Mouse (Mus musculus): ENCODE results near the gene Armc12. TPM values are rescaled to one million over a fixed set of nuclear protein-coding genes. Genes with fewer than 3 reads are reported as not detected.
A peak's percentile ranks its signal among the peaks of the same experiment; 100 is the strongest.

Gene Armc12
- polyA plus RNA-seq (2012; rRNA removed): not detected in 2 replicates

DNA sequence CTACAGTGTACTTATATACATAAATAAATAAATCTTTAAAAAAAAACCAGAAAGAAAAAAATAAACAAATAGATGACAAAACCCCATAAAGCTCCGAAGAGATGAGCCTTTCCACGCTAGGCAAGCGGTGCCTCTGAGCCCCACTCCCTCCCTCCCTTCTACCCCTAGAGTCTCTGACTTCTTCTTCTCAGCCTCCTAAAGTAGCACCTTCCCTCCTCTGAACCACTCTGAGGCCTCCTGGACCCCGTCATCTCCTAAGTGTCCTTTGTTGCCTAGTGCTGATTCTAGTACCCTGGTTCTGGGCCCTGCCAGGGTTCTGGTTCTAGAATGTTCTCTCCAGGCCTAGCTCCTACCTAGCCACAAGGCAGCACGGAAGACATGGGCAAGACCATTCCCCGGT is at the start of gene Armc12:
Armc12 (plus strand) TSS at position 301 of the 400 bp plus-strand sequence.
- Histone ChIP-seq H3K4me3 (replicated peaks; ENCODE audit: extremely low read depth, low read depth, low read length) (no peak within 1 kb of the TSS), H3K4me1 (ENCODE audit: control insufficient read depth, insufficient read depth, low read length) (no peaks in the 10 kb centered on the region)
- no peak for DNase-seq
- TF ChIP-seq CTCF (IDR thresholded peaks at IDR 0.05; ENCODE audit: insufficient read depth, low read length) (no peak), POLR2A (IDR thresholded peaks at IDR 0.05; ENCODE audit: borderline replicate concordance, extremely low read depth, low read depth, low read length) (no peak)
- WGBS: 87% methylated on average over 6 of the region's 6 CpGs

DNA sequence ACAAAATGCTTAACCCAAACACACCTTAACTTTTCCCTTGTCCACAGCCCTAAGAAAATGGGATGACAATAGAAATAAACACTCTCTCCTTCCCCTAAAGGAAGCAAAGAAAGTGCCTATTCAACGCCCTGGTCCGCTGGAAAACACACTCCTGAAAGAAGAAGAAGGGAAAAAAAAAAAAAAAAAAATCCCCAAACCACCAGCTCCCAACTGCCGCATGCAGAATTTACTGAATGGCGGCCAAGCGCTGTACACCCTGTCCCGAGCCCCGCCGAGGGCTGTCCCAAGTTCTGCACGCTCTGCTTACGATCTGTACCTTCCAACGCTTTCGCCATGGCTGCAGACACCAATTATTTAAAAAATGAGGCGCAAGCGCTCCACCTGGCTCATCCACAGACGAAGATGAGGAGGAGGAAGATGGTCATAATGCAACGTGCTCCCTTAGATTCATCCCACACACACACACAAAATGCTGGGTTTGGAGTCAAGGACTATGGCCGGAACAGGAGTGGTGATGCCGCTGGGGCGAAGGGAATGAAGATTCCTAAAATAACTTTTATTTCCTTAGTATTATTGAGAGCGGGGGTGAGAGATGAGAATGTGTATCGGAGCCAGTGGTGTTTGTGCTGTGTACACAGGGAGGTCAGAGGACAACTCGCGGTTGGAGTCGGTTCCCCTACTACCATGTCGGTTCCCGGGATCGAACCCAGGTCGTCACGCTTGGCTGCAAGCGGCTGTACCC is 45.7 kb upstream of the Armc12 start:
- 3% methylated on average over 30 of the region's 30 CpGs for WGBS
- DNase-seq: peak; percentile 34
- TF ChIP-seq CTCF (IDR thresholded peaks at IDR 0.05; ENCODE audit: insufficient read depth, low read length) (no peak), POLR2A (IDR thresholded peaks at IDR 0.05; ENCODE audit: borderline replicate concordance, extremely low read depth, low read depth, low read length) (no peak)
- Histone ChIP-seq H3K4me3 (replicated peaks; ENCODE audit: extremely low read depth, low read depth, low read length) (peak overlapping the region; percentile 86), H3K4me1 (ENCODE audit: control insufficient read depth, insufficient read depth, low read length) (peaks cover 4% of the 10 kb centered on the region; the same call in 1 of the 2 replicates)

DNA sequence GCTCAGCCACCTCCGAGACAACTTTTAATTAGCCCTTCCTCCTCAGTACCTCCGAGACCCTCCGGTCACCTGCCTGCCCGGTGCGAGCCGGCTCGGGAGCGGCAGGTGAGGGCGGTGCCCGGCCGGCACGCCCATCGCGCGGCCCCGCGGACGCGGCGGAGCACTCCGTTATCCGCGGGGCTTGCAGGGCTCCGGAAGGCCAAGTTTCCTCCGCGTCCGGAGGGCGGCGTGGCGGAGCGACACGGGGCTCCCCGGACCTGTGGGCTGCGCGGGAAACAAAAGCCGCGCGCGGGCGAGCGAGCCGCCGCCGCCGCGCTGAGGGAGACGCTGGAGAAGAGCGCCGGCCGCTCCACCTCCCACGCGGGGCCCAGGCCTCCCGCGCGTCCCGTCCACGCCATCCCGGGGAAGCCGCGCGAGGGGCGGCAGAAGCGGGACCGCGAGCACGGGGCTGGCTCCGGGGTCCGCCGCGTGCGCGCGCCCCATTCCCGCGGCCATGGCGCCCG is 45.1 kb upstream of the Armc12 start:
- under 1% methylated on average over 75 of the region's 77 CpGs for WGBS
- H3K4me1 ChIP-seq (ENCODE audit: control insufficient read depth, insufficient read depth, low read length): peaks cover 4% of the 10 kb centered on the region; the same call in 1 of the 2 replicates
- no peak for TF ChIP-seq CTCF (IDR thresholded peaks at IDR 0.05; ENCODE audit: insufficient read depth, low read length)
- TF ChIP-seq POLR2A (IDR thresholded peaks at IDR 0.05; ENCODE audit: borderline replicate concordance, extremely low read depth, low read depth, low read length): no peak
- peak overlapping the region; percentile 86 for H3K4me3 ChIP-seq (replicated peaks; ENCODE audit: extremely low read depth, low read depth, low read length)
- DNase-seq: peak; percentile 66

DNA sequence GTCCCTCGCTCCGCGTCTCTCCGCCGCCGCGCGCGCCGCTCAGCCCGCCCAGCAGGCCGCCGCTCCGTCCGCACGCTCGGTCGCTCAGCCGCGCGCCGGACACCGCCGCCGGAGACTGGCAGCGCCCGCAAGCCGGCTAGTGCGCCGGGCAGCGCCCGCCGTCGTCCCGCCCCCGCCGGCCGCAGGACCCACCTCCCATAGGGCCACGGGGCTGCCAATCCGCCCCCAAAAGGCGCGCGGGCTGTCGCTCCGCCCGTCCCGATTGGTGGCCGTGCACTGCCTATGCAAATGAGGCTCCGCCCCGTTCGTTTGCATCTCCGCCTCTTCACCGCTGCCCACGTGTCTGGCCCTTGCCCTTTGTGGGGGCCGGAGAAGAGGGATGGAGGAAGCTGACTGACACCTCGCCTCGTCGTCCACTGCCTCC is 44.6 kb upstream of the Armc12 start:
- TF ChIP-seq CTCF (IDR thresholded peaks at IDR 0.05; ENCODE audit: insufficient read depth, low read length): no peak
- peak; percentile 68 for TF ChIP-seq POLR2A (IDR thresholded peaks at IDR 0.05; ENCODE audit: borderline replicate concordance, extremely low read depth, low read depth, low read length)
- WGBS: under 1% methylated on average over 58 of the region's 58 CpGs
- Histone ChIP-seq H3K4me3 (replicated peaks; ENCODE audit: extremely low read depth, low read depth, low read length) (peak overlapping the region; percentile 86), H3K4me1 (ENCODE audit: control insufficient read depth, insufficient read depth, low read length) (peaks cover 4% of the 10 kb centered on the region; the same call in 1 of the 2 replicates)
- peak; percentile 99 for DNase-seq

DNA sequence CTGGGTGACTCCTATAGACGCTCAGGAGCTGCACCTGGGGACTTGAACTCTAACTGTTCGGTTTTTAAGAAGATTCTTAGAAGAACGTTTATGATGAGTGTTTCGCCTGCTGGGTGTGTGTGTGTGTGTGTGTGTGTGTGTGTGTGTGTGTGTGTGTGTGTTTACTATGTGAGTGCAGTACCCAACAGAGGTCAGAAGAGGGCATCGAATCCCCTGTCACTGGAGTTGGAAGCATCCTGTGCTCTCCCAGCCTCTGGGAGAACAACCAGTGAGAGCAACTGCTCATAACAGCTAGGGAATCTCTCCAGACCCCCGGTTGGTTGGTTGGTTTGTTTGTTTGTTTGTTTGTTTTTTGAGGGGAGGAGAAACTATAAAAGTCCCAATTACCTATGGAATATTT is 43.9 kb upstream of the Armc12 start:
- WGBS: 86% methylated on average over 6 of the region's 6 CpGs
- Histone ChIP-seq H3K4me1 (ENCODE audit: control insufficient read depth, insufficient read depth, low read length) (peaks cover 4% of the 10 kb centered on the region; the same call in 1 of the 2 replicates), H3K4me3 (replicated peaks; ENCODE audit: extremely low read depth, low read depth, low read length) (no peak overlapping the region)
- DNase-seq: no peak
- TF ChIP-seq CTCF (IDR thresholded peaks at IDR 0.05; ENCODE audit: insufficient read depth, low read length) (no peak), POLR2A (IDR thresholded peaks at IDR 0.05; ENCODE audit: borderline replicate concordance, extremely low read depth, low read depth, low read length) (no peak)

DNA sequence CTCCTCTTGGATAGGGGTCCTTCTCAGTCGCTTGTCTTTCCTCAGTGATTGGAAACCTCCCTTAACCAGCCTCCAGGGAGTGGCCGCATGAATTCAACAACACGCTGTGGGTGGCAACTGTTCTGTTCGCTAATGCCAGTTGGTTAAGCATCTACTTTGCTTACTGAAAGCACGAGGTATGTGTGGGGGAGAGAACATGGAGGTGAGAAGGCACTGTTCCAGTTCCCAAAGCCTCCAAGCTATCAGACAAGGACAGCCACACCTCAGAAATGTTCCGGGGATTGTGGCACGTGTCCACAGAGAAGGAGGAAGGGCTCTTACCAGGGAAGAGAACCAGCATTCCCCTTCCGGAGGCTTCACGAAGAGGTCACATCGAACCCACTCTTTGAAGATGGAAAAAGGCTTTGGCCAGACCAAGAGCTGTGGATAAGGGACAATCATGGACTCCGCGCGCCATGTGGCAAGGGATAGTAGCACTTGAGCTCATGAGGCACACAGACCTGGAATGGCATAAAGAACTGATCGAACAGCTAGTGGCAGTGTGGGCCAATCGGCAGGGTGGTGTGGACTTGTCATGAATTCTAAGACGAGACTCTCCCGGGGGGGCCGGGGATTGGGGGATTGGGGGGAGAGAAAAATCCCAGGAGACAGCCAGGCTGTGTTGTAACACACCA is 42.9 kb upstream of the Armc12 start:
- H3K4me3 ChIP-seq (replicated peaks; ENCODE audit: extremely low read depth, low read depth, low read length): no peak overlapping the region
- TF ChIP-seq POLR2A (IDR thresholded peaks at IDR 0.05; ENCODE audit: borderline replicate concordance, extremely low read depth, low read depth, low read length) (no peak), CTCF (IDR thresholded peaks at IDR 0.05; ENCODE audit: insufficient read depth, low read length) (no peak)
- 80% methylated on average over 18 of the region's 18 CpGs for WGBS
- DNase-seq: no peak
- peaks cover 4% of the 10 kb centered on the region; the same call in 1 of the 2 replicates for H3K4me1 ChIP-seq (ENCODE audit: control insufficient read depth, insufficient read depth, low read length)

DNA sequence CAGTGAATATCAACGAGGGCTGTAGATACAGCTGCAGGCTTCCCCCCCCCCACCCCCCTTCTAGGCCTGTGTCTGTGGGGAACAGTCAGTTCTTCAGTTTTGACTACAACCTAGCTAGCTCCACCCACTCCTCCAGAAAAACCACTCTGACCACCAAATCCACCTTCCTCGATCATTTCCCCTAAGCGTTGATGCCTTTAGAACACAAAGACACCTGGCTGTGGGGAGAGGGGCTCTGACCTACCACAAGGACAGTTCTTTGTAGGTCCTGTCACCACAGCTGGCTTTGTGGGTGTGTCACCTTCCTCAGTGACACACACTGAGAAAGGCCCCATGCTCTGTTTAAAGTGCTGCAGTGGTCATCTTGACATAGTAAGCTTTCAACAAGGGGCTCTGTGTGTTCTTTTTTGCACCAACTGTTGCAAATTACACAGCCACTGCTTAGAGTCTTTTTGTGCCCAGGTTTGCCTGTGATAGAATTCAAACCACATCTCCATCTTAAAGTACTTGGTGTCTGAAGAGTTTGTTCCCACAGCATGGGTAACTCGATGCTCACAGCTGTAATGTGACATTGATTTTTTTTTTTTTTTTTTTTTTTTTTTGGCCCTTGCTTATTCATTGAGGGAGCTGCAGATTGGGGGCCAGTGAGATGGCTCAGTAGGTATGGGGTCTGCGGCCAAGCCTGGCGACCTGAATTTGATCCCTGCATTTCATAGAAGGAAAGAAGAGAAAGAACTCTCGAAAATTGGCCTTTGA is 42.2 kb upstream of the Armc12 start:
- TF ChIP-seq POLR2A (IDR thresholded peaks at IDR 0.05; ENCODE audit: borderline replicate concordance, extremely low read depth, low read depth, low read length) (no peak), CTCF (IDR thresholded peaks at IDR 0.05; ENCODE audit: insufficient read depth, low read length) (no peak)
- DNase-seq: no peak
- Histone ChIP-seq H3K4me3 (replicated peaks; ENCODE audit: extremely low read depth, low read depth, low read length) (no peak overlapping the region), H3K4me1 (ENCODE audit: control insufficient read depth, insufficient read depth, low read length) (peaks cover 4% of the 10 kb centered on the region; the same call in 1 of the 2 replicates)
- 60% methylated on average over 7 of the region's 7 CpGs for WGBS

DNA sequence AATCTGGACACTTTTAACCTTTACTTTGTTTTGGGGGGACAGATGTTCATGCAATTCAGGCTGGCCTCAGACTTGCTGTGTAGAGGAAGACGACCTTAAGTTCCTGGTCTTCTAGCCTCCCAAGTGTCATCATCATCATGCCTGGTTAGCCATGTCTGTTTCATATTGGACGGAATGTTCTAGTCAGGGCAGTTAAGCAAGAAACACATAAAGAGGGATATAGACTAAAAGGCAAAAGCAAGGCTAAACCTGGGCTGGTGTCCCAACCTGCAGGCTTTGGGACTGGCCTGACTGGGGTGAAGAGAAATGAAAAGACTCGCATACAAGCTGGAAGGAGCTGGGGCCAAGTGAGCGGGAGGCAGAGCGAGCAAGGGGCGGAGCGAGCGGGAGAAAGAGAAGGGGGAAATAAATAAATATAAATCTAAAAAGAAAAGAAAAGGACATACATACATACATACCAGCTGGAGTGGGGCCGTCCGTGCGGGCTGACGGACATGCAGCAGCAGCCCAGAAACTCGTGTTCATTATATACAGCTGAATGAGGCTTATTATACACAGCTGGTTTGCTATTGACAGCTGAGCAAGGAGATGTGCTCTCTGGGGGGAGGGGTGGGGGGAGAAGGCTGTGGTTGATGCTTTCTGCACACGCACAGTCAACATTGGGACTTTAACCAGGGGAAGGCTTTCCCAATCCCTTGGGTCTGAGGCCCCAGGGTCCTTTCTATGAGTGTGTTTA is 39.4 kb upstream of the Armc12 start:
- no peaks in the 10 kb centered on the region for H3K4me1 ChIP-seq (ENCODE audit: control insufficient read depth, insufficient read depth, low read length)
- TF ChIP-seq CTCF (IDR thresholded peaks at IDR 0.05; ENCODE audit: insufficient read depth, low read length): no peak
- TF ChIP-seq POLR2A (IDR thresholded peaks at IDR 0.05; ENCODE audit: borderline replicate concordance, extremely low read depth, low read depth, low read length): no peak
- 82% methylated on average over 14 of the region's 14 CpGs for WGBS
- no peak for DNase-seq
- H3K4me3 ChIP-seq (replicated peaks; ENCODE audit: extremely low read depth, low read depth, low read length): no peak overlapping the region

Data from lung, adult 2 months (tissue).